Mouse (Mus musculus) kidney, adult 11 months (tissue): Measurements from ENCODE around the gene Otub2.

ENCODE experiments used
- DNase-seq: peaks from one replicate; pipeline ENCODE4 v3.0.0; 2022

The Otub2 gene

DNA sequence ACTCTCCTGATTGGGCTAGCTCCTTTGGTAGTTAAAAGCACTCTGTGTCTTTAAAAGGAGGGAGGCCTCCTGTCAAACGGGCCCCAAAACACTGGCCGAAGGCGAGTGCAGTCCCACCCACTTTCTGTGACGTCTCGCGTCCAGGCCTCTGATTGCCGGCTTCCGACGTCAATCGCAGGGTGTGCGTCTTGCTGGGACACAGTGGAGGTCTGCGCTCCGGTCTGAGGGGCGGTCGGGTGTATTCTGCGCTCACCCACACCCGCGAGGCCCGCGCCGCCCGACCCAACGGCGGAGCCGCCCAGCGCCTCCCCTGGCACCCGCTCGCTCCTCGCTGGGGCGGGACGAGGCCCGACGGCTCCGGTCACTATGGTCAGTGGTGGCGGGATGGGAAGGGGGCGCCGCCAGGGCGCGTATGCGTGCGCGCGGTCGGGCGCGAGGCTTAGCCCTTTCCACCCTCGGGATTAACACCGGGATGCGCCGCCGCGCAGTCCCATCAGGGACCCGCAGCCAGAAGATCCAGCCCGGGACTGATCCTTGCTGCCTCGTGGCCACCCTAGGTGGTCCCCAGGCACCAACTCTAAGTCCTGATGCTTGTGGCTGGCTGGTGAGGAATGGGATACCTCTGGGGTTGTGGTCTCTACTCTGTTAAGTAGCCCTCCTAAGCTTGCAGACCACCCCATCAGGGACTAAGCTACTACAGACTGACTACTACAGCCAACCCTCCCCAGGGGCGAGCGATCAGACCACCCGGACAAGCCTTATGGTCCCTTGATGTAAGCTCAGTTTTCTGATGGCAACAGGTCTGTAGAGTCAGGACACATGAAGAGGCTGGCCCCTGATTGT is at the start of gene Otub2:
Otub2 (plus strand) TSS at position 178 of the 843 bp plus-strand sequence.
- DNase-seq, result peak; percentile 97

DNA sequence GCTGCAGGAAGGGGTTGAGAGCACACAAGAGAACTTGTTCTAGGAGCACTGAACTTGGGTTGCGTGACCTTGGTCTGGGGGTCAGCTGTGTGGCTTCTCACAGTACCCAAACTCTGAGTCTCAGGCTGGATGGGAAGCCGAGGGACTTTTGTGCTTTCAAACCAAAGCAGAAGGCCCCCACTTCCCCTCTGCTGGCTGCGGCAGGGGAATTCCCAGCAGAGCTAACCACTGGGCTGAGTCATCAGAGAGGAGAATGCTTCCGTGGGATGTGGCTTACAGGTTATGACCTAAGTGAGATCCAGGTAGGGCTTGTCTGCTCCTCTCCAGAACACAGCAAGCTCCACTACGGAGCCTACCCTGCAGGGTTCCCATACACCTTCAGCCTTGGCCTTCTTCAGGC is 47.3 kb upstream of the Otub2 start:
- no peak for DNase-seq

DNA sequence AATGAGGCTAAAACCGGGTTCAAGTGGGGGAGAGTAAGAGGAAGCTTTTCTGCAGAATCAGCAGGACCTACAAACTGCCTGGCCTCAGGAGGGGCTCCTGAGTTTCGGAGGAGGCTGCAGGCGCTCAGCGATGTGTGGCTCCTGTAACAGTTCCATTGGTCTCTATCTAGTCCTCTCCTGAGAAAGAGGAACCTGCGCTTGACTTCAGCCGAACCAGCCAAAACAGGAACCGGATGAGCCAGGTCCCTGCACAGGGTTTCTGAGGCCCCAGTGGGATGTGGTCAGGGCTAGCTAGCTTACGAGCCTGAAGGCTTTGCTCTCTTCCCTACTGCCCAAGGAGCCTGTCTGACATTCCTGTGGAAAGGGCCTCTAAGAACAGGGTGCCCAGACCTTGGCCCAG is 45.0 kb upstream of the Otub2 start:
- peak; percentile 18 for DNase-seq

DNA sequence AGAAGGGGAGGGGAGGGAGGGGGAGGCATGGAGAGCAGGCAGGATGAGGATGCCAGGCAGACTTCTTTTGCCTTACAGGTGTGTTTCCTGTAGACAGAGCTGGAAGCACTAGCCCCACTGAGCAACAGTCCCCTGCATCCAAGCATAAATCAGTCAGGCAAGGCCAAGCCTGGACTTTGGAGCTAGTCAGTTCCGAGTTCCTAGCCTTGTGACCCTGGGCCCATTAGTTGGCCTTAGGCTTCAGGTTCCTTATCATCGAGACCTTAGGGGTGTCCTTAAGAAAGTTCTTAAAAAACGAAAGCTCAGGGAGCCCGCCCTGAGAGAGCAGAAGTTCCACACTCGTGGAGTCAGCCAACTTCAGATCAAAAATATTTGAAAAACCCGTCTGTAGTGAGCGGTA is 43.5 kb upstream of the Otub2 start:
- DNase-seq, result peak; percentile 36

DNA sequence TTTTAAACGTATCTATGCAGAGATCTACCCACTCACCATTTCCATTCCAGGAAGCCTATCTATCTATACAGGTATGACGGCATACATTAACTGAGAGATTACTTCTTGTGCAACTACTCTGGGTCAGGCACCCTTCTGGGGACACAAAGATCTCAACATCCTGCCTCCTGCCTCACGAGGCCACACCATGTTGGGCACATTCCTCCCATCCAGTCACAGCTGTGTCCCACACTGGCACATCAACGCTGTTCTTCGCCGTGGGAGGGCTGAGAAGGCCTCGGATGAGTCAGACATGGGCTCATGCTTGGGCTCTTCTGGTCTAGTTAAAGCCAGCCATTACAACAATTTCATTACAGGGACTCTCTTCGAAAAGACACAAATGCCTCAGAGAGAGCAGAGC is 41.5 kb upstream of the Otub2 start:
- DNase-seq, result no peak

DNA sequence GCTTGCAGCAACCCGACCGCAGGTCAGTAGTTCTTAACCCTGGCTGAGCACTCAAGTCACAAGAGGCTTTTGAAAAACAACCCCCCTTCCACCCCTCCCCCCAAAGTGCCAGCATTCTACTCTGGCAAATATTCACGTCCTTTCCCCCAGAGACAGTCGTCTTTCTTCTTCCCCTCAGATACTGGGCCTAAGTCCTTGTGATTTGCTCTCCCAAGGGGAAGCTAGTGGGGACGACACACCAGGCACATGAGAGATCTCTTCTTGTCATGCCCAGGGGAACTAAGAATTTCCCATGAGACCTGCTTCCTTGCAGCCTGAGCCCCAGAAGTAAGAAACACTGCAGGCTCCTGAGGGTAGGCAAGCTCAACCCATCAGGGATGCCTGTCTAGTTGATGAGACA is 41.1 kb upstream of the Otub2 start:
- no peak for DNase-seq

DNA sequence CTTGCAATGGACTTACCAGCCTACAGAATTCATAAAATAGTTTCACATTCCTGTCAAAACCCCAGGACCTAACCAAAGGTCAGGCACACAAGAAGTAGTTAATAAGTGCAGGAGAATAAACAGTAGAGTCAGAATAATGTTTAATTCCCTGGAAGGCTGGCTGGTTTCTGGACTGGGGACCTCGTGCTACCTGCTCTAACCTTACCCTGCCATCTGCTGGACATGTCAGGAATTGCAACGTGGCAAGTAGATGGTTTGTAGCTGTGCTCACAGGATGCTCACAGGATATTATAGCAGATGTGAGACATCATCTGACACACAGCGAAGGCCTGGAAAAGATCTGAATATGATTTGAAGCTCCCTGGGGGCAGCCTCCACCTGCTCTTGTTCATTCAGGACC is 40.0 kb upstream of the Otub2 start:
- DNase-seq, result peak; percentile 63

DNA sequence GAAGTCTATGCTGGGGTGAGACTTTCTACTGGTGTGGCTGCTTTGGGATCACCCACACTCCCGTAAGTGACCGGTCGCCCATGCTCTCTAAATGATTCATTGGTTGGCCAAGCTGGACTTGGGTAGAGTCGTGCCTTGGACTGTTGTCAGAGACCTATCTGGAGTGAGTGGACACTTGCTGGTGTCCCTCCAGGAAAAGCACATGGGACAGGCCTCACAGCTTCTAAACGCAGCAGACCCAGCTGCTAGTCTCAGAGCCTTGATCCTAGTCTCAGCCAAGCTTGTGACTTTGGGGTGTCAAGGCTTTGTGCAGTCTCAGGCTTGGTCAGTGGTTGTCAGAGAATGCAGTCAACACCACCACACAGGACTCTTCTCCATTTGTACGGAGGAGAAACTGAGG is 35.7 kb upstream of the Otub2 start:
- DNase-seq, result no peak

DNA sequence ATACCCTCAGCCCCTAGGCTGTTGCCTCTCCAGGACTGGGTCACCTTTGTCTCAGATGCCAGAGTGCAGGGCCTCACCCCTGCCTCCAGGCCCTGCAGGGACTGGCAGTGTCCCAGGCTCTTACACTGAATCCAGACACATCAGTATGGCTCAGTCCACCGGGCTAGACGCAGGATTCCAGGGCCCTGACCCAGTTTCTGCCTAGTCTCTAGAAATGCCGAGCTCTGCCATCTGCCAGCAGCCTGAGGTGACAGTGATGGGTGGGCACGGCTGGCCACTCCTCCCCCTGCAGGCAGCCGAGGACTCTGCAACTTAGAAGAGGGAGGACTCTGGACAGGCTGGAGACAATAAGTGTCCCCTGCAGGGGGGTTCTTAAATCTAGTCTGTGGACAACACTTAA is 34.9 kb upstream of the Otub2 start:
- DNase-seq, result peak; percentile 14

DNA sequence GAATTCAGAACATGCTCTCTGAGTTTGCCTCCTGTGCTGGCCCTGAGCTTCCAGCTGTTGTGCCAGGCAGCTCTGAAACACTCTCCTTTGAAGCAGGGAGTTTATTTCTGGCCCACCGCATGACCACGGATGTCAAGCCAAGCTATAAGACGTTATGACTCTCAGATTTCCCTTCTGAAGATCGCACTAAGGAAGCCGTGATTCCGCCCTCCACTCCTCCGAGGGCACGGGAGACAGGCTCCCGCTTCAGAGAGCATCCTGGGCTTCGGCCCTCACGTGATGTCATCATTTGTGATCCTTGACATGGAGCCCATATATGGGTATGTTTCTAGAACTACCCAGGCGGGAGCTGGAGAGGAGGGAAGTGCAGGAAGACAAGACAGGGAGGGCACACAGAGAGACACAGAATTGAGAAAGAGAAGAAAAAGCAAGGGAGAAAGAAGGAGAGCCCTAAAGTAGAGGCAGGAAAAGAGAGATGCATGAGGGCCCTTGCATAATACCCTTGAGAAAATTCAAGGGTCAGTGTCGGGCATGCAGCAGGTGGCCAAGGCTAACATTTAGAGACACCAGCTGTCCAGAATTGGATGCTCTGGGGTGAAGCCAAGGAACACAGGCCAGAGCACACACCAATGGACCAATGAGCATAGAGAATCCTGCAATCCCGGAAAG is 32.6 kb upstream of the Otub2 start, which contains the start of gene Asb2:
Asb2 (minus strand) TSS at position 256 of the 669 bp plus-strand sequence.
- DNase-seq, result no peak

DNA sequence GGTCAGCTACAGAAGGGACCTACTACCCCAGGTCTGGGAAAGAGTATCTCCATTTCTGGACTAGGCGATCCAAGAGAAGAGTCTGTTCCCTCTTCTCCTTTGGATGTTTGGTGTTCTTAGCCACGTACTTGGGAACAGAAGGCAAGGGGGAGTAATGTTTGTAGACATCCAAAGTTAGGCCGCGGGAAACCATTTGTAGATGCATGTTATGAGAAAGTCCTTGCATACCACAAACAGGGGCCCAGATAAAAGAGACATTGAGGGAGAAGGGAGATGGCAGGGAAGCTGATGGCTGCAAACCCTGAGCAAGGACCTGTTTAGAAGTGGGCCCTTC is 32.1 kb upstream of the Otub2 start:
- no peak for DNase-seq

DNA sequence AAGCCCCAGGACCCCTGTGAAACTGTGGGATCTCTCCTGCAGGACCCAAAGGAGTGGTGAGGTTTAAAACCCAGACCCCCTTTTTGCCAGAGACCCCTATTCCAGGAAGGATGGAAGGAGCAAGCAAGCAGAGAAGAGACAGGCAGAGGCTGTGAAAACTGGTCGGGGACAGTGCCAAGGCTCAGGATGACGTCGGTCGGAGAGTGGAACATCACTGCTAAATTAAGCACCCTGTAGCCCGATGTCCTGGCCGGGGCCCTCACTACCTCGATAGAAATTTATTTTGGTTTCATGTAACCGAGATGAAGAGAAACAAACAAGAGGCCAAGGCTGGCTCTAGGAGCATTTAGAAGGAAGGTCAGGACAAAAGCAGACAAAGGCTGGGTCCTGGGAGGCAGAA is 30.3 kb upstream of the Otub2 start:
- no peak for DNase-seq

DNA sequence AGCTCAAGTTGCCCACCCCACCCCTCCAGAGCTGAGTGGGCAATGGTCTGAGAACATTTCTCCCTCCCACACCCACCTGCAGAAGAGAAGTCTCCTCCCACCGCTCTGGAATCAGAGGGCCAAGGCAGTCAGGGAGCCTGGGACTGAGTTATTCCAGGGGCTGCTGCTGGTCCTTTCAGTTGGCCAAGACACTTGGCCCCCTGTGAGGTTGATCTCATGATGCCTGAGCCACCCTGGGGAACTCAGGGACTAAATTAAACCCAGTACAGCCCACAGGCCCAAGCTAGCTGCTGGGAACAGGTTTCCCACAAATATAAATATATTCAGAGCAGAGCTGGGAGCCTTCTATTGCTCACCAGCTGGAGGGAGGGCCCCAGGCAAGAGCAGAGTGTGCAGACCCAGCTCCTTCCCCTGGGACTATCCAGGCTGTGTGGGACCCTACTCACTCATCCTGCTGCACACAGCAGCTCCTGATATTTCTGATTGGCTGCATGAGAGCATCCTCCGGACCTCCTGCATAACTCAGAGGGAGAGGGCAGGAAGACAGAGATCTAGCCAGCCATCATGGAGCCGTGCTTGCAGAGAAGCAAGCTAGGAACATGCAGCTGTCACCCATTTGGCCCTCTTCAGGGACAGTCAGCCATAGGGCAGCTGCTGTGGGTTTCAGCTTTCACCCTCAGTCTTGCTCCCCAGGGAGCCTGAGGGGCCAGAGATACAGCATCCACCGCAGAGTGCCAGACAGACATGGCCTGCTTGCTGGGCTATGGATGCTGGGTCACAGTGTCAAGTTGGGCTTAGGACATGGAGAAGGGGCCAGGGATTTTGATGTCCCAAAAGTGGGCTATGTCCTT is 29.3 kb upstream of the Otub2 start:
- DNase-seq, result no peak

DNA sequence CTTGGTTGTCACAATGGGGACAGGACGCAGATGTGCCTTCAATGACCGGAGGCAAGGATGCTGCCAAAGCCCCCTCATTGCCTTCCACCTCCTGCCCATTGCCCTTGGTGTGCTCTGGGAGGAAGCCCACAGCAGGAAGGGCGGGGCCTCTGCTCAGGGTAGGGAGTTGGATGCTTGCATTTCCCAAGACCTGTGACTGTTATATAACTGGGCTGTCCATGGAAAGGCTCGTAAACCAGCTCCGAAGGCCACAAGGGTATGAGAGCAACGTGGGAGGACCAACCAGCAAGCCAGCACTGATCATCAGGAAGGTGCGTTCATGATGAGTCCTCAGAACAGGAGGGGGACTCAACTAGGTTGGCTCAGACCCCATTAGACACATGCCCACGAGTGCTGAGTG is 27.7 kb upstream of the Otub2 start:
- no peak for DNase-seq

DNA sequence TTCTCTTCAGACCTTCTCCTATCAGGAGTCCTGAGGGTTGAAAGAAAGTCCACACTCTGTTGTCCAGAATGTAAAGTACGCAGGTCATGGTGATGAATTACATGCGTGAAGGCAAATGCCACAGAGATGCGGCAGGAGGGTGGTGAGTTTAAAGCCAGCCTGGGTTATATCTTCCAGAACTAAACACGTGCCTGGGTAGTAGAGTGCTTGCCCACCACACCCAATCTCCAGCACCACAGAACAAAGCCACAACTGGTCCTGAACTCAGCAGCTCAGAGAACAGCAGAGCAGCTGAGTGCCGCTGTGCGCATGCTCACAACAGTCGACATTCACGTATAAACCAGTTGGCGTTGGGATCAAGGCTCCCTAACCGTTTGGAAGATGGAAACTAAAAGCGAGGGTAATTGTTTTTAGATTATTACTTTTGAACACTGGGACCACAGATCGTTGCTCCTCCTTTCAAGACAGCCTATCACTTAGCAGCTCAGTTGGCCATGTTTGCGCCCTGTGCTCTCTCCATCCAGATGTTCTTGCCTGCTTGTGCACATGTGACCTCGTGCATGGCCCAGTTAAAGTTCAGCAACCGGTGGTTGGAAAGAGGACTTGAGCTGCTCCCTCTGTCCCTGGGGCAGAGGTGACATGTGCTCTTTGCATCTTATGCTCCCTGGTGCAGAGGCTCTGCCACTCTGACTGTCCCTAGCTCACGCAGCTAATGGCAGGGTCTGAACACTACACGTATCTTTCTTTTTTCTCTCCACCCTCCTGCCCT is 26.8 kb upstream of the Otub2 start:
- no peak for DNase-seq

DNA sequence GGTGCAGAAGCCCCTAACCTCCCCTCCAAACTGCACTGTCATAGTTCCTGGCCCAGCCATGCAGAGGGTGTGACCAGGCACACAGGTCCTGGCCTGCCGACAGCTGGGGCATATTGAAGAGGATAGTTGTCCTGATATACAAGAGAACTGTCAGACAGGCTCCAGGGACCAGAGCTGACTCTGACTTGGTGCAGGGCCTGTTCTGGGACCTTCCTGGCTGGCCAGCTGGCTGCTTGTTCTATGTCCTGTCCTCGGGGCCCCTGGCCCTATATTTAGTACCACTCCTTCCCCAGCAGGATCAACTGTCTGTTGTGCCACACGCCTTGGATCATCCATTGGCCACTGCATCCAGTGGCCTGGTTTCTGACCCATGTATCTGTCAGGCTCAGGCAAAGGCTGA is 26.1 kb upstream of the Otub2 start:
- DNase-seq, result no peak

DNA sequence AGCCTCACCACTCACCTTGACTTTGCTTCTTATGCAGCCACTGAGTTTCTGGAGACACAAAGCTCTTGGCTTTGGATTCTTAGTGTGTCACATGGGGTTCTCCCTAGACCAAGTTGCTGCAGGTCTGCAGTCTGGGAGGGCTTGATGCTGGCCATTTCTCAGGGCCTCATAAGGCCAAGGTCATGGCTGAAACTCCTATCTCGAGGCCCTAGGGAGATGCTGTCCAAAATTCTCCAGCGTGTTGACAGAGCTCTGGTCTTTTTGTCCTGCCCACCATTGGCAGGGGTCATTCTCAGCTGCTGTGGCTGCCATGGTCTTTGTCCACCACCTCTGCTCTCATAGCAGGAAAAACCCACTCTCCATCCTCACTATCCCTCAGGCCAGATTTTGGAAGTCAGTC is 21.3 kb upstream of the Otub2 start:
- no peak for DNase-seq

DNA sequence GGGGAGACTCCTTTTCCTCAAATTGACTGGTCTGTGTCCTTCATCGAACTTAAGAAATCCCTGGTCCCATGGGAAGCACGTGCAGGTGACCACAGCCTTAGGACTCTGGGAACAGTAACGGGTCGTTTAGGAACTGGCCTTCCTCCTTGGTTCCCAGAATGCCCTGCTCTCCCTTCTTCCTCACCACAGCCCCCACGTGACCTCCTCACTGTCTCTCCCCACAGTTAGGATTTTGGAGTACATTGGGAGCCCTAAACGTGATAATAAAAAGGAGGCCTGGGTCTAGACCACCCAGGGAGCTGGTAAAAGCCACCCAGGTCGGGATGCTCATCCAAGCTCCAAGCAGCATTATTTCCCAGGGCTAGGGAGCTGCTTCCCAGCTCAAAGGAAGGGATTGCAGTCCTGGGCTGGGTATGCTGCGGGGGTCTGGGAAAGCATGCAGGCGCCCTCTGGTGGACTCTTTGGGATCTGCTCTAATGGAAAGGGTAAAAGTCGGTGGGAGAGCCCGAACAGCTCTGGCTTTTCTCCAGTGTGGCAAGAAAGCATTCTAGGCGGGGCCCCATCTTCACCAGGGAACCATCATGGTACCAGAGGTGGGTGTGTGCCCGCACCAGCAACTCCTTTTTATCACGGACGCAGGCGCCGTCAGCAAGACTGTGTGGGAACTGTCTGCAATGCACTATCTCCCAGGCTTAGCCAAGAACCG is 20.7 kb upstream of the Otub2 start:
- peak; percentile 29 for DNase-seq

DNA sequence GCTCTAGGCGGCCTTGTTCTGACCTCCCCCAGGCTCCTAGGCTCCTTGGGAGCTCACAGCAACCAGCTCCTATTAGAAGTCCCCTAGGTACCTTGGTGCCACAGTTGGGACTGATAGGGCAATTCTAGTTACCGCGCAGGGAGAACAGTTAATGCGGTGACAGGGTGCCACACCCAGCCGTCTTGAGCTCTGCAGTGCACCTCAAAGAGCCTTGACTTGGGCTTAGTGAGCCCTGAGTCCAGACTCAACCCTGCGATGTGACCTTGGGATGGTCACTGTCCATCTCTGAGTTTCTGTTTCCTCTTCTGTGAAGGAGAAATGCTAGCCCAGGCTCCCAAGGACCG is 20.2 kb upstream of the Otub2 start:
- no peak for DNase-seq

DNA sequence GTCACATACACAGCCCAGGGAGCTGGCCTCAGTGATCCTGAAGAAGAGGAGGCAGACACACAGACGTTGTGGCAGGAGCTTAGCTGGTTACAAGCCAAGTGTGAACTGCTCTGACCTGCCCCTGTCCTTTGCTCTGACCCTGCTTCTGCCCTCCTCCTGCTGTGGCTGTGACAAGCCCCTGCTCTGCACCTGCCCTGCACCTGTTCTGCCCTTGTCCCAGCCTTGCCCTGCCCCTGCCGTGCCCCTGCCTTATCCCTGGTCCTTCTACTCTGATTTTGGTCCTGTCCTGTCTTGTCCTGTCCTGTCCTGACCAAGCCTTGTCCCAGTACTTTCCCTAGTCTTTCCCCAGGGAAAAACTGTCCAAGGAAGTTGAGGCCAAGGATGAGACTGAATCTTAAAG is 19.7 kb upstream of the Otub2 start:
- no peak for DNase-seq

DNA sequence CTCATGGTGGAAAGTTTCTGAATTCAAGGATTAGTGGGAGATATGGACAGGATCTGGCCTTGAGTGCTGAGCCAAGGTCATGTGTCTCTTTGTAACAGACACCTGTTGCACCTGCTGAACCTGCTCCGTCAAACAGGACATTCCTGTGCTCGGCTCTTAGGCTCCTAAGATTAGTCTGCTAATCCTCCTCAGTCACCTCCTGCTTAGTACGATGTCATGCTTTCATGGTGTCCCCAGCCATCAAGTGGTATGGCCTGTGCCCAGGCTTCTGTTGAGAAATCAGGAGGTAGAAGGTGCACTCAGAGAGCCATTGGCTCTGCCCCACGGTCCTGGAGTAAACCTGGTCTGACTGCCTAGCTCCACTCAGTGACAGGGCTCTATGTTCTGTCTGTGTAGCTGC is 17.6 kb upstream of the Otub2 start:
- no peak for DNase-seq

DNA sequence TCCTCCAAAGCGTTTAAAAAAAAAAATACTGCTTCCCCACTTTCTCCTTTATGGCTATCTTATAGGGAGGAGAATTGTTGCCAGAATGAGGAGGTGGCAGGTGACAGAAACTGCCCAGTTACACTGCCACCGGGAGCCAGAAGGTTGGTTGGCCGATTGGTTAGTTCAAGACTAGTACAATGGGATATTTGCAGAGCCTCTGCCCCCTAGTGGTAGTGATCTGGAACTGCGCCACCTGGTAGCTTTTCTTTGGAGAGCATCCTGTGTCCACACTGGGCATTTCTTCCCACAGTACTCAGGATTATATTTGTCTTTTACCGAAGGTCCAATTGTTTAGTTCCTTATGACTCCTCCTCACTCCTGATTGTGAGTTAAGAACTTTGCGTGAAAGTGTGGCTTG is 16.8 kb upstream of the Otub2 start:
- DNase-seq, result peak; percentile 37
